Mouse (Mus musculus) ovary, postnatal 14 days (tissue): ENCODE data around the gene Rhot2.
"Not testable (repeated sequence)": the region's sequence is repeated elsewhere in the genome, so short reads cannot be mapped to it uniquely, and the experiment has no call there.

Experiments used
- DNase-seq: peaks from one replicate; pipeline ENCODE4 v3.0.0; 2022; ENCODE audit warnings: low spot score

The Rhot2 gene

GRCm38 (mm10) chr17:25874148-25874720 is 29.6 kb upstream of the Rhot2 start:
- no peak for DNase-seq

- no peak for DNase-seq
Observed at GRCm38 (mm10) chr17:25873405-25874147, 28.9 kb upstream of the Rhot2 start.

DNA sequence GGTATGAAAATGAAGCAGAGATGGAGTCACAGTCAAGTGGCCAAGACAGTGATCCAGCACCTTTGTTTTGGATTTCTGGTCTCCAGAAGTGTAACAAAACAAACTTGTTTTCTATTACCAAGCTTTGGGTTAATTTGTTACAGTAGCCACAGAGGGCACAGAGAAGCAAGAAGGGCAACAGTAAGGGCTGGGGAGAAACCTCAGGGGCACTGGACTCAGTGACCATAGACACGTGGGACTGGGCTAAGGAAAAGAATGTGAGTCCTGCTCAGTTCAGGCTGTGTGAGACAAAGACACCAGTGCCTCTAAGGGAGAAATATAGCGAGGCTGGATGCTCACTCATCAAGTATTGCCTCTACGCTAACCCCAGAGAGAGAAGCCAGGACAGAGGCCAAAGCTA is 28.0 kb upstream of the Rhot2 start:
- no peak for DNase-seq

- not testable (repeated sequence) for DNase-seq
Observed at GRCm38 (mm10) chr17:25871566-25871965, 26.9 kb upstream of the Rhot2 start.

GRCm38 (mm10) chr17:25869954-25870353 is 25.3 kb upstream of the Rhot2 start:
- no peak for DNase-seq

DNA sequence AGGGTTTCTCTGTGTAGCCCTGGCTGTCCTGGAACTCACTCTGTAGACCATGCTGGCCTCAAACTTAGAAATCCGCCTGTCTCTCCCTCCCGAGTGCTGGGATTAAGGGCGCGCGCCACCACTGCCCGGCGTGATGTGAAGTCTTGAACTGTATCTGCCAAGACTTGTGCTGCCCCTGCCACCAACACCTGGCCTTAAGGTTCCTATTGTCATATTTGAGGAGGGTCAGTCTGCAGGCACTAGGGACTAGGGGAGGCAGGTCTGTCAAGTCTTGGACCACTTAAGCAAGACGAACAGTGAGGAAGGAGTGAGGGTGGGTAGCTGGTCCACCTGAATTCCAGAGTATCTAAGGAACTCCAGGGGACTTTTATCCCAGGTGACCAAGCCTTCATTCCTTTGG is 24.8 kb upstream of the Rhot2 start:
- DNase-seq, result no peak

GRCm38 (mm10) chr17:25868601-25869191 is 24.0 kb upstream of the Rhot2 start, which contains the start of gene Mcrip2:
TSS of gene Mcrip2 (minus strand) at chr17:25868764.
- DNase-seq, result peak; percentile 70

- peak; percentile 65 for DNase-seq
Observed at GRCm38 (mm10) chr17:25867836-25868600, 23.4 kb upstream of the Rhot2 start.

GRCm38 (mm10) chr17:25867509-25867835 is 22.8 kb upstream of the Rhot2 start:
- DNase-seq, result no peak

DNA sequence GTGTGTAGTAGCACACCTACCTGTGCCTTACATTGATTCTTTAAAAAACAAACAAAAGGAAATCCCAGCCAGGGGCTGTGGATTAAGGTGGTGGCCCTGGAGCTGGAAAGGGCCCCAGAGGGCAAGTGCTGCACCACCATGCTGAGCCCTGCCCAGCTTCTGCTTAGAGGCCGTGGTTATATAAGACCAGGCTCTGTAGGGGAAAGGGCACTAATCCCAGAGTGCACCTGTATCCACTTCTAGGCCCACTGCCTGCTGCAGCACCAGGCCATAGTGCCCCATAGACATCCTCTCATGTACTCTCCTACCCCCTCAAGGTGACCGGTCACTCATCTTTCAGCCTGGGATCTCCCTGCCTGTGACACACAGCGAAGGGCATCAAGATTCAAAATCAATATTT is 21.5 kb upstream of the Rhot2 start:
- no peak for DNase-seq

- no peak for DNase-seq
Observed at GRCm38 (mm10) chr17:25865288-25865687, 20.6 kb upstream of the Rhot2 start.

GRCm38 (mm10) chr17:25864311-25864710 is 19.7 kb upstream of the Rhot2 start:
- DNase-seq, result no peak

DNA sequence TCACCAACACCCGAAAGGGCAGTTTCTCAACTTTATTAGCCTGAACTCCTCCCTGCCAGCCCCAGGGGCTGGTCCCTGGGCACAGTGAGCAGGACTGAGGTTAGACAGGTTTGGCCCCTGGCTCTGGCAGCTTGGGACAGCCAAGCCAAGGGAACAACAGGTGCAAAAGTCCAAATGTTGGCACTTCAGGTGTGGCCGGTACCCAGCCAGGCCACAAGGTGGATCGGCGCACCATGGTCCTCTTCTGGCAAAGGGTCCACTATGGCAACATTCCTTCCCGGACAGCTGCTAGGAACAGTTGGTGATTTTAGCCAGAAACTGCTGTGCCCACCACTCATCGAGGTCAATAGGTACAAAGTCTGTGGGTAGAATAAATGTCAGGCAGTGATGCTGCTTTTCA is 19.0 kb upstream of the Rhot2 start:
- no peak for DNase-seq

- DNase-seq, result no peak
Observed at GRCm38 (mm10) chr17:25861704-25862612, 17.3 kb upstream of the Rhot2 start.

GRCm38 (mm10) chr17:25860832-25861703 is 16.4 kb upstream of the Rhot2 start, which contains the start of gene Wdr90:
TSS of gene Wdr90 (minus strand) at chr17:25861501.
- DNase-seq, result peak; percentile 86

DNA sequence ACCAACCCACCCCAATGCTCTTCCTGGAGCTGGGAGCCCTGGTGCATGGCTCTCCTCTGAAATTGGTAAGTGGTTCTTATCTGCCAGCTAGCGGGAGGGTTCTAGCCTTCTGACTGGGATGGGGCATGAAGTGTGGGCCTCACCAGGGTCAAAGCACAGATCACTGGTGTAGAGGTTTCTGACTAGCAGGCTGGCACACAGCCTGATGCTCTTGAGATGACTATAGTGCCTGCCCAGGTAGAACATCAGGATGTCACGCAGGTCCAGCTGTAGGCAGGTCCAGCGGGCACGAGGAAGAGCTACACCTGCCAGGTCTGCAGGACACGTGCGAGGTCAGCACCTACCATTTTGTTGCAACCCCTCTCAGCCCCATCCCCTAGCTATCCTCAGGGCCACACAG is 15.6 kb upstream of the Rhot2 start:
- no peak for DNase-seq

GRCm38 (mm10) chr17:25843636-25844395 is 835 bp downstream of the Rhot2 start:
- no peak for DNase-seq

DNA sequence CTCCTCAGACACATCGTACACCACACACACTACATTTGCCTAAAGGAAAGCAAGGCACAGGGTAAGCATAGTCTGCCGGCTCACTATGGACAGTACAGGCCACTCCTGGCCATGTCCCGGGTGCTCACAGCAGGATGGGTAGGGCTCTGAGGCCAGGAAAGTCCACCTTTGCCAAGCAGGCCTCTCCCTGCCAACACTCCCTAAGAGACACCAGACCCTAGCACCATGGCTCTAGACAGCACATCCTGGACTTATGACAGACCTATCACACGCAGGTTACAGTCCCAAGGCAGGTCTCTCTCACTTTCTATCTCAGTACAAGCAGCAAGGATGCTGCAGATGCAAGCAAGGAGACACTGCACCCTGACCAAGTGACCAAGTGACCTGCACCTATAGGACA is 1.5 kb downstream of the Rhot2 start:
- no peak for DNase-seq

GRCm38 (mm10) chr17:25842509-25842908 is 2.1 kb downstream of the Rhot2 start:
- no peak for DNase-seq
